Mouse (Mus musculus): ENCODE data around the gene Arid3b. TPM values are rescaled to one million over a fixed set of nuclear protein-coding genes. Genes with fewer than 3 reads are reported as not detected.

Arid3b gene
- polyA plus RNA-seq, 2 experiments: 7.8 to 8.5 TPM

DNA sequence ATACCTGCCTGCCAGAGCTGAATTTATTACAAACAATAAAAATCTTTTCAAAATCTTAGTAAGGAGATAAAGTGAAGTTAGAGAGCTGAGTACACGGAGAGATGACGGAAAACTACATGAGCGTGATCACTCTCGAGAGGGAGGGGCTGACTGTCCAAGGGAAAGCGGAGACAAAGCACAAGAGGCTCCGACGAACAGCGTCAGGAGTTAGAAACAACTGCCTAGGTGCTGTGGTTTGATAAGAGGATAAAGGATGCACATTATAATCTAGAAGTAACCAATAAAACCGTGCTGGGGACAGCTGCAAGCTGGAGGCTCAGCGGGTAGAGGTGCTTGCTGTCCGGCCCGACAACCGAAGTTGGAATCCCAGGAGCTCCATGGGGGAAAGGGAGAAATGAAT, 13.8 kb downstream of the Arid3b start:
- peak overlapping the region; percentile 43 for H3K4me2 ChIP-seq (ENCODE audit: low read depth)
- peak; percentile 70 for ATAC-seq (ENCODE audit: insufficient read depth)
- H3K4me3 ChIP-seq (ENCODE audit: insufficient read depth in 1 of 2, low read depth in 2 of 2, low read length in 2 of 2): no peak overlapping the region; a peak in 1 of 4 replicates

DNA sequence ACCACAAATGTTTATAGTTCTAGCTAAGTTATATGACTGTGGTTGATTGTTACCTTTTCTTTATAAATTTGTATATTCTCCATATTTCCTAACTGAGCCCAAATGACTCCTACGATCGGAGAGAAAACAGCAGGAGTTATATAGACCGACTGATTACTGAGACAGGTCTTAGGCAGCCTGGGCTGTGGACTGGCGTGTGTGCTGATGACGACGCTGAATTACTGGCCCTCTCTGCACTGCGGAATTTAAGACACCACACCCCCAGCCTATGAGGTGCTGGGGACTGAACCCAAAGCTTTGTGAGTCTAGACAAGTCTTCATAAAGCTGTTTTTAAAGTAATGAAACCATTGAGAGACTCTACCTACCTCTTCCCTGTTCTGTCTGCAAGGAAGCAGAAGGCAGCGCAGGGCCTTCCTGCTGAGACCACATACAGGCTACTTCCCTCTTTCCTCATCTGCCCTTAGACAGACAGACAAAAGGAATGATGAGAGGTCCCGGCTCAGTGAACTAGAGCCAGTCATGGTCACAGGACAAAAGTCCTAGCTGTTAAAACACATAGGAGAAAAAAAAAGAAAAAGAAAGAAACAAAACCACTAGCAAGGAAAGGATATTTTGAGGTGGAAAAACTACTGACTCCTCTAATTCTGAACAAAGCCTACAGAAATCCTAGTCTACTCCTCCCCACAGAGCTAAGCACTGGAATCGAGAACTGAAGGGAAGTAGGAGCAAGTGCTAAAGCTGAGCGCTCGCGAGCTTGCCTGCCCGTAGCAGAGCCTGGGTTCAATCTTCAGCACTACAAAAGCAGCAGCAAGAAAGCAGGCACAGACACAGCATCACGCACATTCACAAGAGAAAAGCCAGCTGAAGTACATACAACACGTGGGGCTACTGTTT, 16.2 kb downstream of the Arid3b start:
- H3K36me3 ChIP-seq (replicated peaks; ENCODE audit: control insufficient read depth, insufficient read depth, low read depth): no peaks in the 10 kb centered on the region
- no peaks in the 10 kb centered on the region for H3K27me3 ChIP-seq (ENCODE audit: control insufficient read depth, insufficient read depth, low read length)
- peak; percentile 62; the same call in 1 of the 2 replicates for ATAC-seq (ENCODE audit: insufficient read depth)
- peaks cover 7 to 18% of the 10 kb centered on the region in 2 experiments for H3K4me1 ChIP-seq (replicated peaks; ENCODE audit: control insufficient read depth in 2 of 2, insufficient read depth in 2 of 2, low read length in 1 of 2)
- WGBS (ENCODE audit: insufficient replicate concordance): 23% methylated on average over 16 of the region's 16 CpGs
- H3K4me3 ChIP-seq (ENCODE audit: insufficient read depth in 1 of 2, low read depth in 2 of 2, low read length in 2 of 2): no peak overlapping the region
- no peak overlapping the region for H3K27ac ChIP-seq
- H3K9me3 ChIP-seq (ENCODE audit: control insufficient read depth, low read length): no peaks in the 10 kb centered on the region
- no peak overlapping the region; the same call in 1 of the 2 replicates for H3K9ac ChIP-seq (replicated peaks)
- H3K4me2 ChIP-seq (ENCODE audit: low read depth): peak overlapping the region; percentile 20; the same call in 1 of the 2 replicates
- no peak for TF ChIP-seq CTCF (IDR thresholded peaks at IDR 0.05; ENCODE audit: low read depth)
- TF ChIP-seq EP300 (IDR thresholded peaks at IDR 0.05; ENCODE audit: low read depth): no peak
- no peak for DNase-seq (ENCODE audit: low read depth in 3 of 3, low spot score in 3 of 3)

More for the DNA sequence above, 13.8 kb downstream of the Arid3b start:
- no peak overlapping the region for H3K27ac ChIP-seq
- no peak for TF ChIP-seq EP300 (IDR thresholded peaks at IDR 0.05; ENCODE audit: low read depth)
- TF ChIP-seq CTCF (IDR thresholded peaks at IDR 0.05; ENCODE audit: low read depth): no peak
- no peaks in the 10 kb centered on the region; the same call in 1 of the 2 replicates for H3K36me3 ChIP-seq (replicated peaks; ENCODE audit: control insufficient read depth, insufficient read depth, low read depth)
- 21% methylated on average over 13 of the region's 13 CpGs for WGBS (ENCODE audit: insufficient replicate concordance)
- H3K9me3 ChIP-seq (ENCODE audit: control insufficient read depth, low read length): no peaks in the 10 kb centered on the region
- peaks cover 7 to 23% of the 10 kb centered on the region in 2 experiments for H3K4me1 ChIP-seq (replicated peaks; ENCODE audit: control insufficient read depth in 2 of 2, insufficient read depth in 2 of 2, low read length in 1 of 2)
- H3K27me3 ChIP-seq (ENCODE audit: control insufficient read depth, insufficient read depth, low read length): no peaks in the 10 kb centered on the region
- no peak overlapping the region for H3K9ac ChIP-seq (replicated peaks)
- no peak for DNase-seq (ENCODE audit: low read depth in 3 of 3, low spot score in 3 of 3)

DNA sequence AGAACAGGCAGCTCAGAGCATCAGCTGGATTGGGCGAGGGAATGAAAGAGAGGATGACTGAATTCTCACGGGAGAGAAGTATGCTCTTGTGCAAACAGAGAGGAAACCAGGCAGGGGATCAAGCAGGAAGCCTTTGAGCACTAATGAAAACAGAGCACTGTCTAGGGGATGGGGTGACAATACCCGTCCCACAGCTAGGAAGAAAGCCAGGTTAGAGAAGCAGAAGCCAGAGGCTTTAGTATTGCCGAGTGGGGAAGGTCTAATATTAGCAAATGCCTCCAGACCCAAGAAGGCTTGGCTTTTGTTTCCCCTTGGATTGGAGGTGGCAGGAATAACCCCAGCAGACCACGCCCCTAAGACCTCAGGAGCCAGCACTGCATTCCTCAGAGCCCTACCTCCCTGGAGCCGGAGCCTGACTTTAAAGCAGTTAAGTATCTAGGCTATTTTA, 19.3 kb downstream of the Arid3b start:
- H3K36me3 ChIP-seq (replicated peaks; ENCODE audit: control insufficient read depth, insufficient read depth, low read depth): no peaks in the 10 kb centered on the region
- H3K4me3 ChIP-seq (ENCODE audit: insufficient read depth in 1 of 2, low read depth in 2 of 2, low read length in 2 of 2): no peak overlapping the region
- no peaks in the 10 kb centered on the region for H3K27me3 ChIP-seq (ENCODE audit: control insufficient read depth, insufficient read depth, low read length)
- no peak for ATAC-seq (ENCODE audit: insufficient read depth)
- no peak for DNase-seq (ENCODE audit: low read depth in 3 of 3, low spot score in 3 of 3)
- no peak overlapping the region for H3K9ac ChIP-seq (replicated peaks)
- TF ChIP-seq CTCF (IDR thresholded peaks at IDR 0.05; ENCODE audit: low read depth): no peak
- peaks cover 3 to 18% of the 10 kb centered on the region in 2 experiments; a peak in 3 of 4 replicates for H3K4me1 ChIP-seq (replicated peaks; ENCODE audit: control insufficient read depth in 2 of 2, insufficient read depth in 2 of 2, low read length in 1 of 2)
- H3K27ac ChIP-seq: no peak overlapping the region
- H3K9me3 ChIP-seq (ENCODE audit: control insufficient read depth, low read length): no peaks in the 10 kb centered on the region
- 56% methylated on average over 6 of the region's 6 CpGs for WGBS (ENCODE audit: insufficient replicate concordance)
- no peak overlapping the region for H3K4me2 ChIP-seq (ENCODE audit: low read depth)

DNA sequence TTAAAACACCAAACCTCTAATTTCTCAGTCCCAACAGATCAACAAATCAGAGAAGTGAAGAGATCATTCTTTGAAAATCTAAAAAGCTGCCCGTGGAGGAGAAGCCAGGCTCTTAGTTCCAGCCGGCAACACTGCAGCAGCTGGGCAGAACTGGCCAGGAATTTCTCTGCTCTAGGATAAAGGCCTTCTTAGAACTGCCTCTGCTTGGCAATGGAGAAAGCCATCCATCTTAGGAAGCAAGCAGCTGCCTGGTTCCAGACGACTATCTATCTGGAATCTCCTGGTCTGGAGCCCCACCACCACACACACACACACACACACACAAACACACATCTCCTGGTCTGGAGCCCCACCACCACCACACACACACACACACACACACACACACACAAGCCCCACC, 21.7 kb downstream of the Arid3b start:
- no peak overlapping the region for H3K27ac ChIP-seq

DNA sequence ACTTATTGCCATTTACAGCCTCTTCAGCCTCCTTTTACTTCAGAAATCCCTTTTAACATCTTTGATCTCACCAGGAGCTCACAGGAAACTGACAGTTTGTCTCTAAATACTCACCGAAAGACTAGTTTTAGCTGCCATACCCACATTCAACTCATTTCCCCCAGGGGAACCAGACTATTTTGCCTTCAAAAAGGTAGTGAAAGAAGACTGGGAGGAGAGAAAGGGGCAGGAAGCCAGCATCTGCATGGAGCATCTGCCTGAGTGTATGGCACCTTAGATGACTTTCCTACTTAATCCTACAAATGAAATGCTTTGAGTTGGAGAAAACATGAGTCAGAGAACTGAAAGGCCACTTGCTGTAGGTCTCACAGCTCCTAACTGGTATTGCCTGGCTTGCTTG, 22.6 kb downstream of the Arid3b start:
- TF ChIP-seq CTCF (IDR thresholded peaks at IDR 0.05; ENCODE audit: low read depth): no peak
- TF ChIP-seq EP300 (IDR thresholded peaks at IDR 0.05; ENCODE audit: low read depth): no peak
- Histone ChIP-seq H3K36me3 (replicated peaks; ENCODE audit: control insufficient read depth, insufficient read depth, low read depth) (no peaks in the 10 kb centered on the region; the same call in 1 of the 2 replicates), H3K9me3 (ENCODE audit: control insufficient read depth, low read length) (no peaks in the 10 kb centered on the region), H3K4me2 (ENCODE audit: low read depth) (no peak overlapping the region), H3K27ac (no peak overlapping the region), H3K4me1 (replicated peaks; ENCODE audit: control insufficient read depth in 2 of 2, insufficient read depth in 2 of 2, low read length in 1 of 2) (peaks cover 2 to 17% of the 10 kb centered on the region in 2 experiments; a peak in 3 of 4 replicates), H3K9ac (replicated peaks) (no peak overlapping the region), H3K4me3 (ENCODE audit: insufficient read depth in 1 of 2, low read depth in 2 of 2, low read length in 2 of 2) (no peak overlapping the region), H3K27me3 (ENCODE audit: control insufficient read depth, insufficient read depth, low read length) (no peaks in the 10 kb centered on the region)
- WGBS (ENCODE audit: insufficient replicate concordance): 84% methylated on average over 1 of the region's 1 CpGs
- ATAC-seq (ENCODE audit: insufficient read depth) (no peak), DNase-seq (ENCODE audit: low read depth in 3 of 3, low spot score in 3 of 3) (no peak)

More for the DNA sequence above, 21.7 kb downstream of the Arid3b start:
- H3K4me3 ChIP-seq (ENCODE audit: insufficient read depth in 1 of 2, low read depth in 2 of 2, low read length in 2 of 2): no peak overlapping the region
- ATAC-seq (ENCODE audit: insufficient read depth) (no peak), DNase-seq (ENCODE audit: low read depth in 3 of 3, low spot score in 3 of 3) (no peak)
- H3K4me1 ChIP-seq (replicated peaks; ENCODE audit: control insufficient read depth in 2 of 2, insufficient read depth in 2 of 2, low read length in 1 of 2): peaks cover 2 to 17% of the 10 kb centered on the region in 2 experiments; a peak in 3 of 4 replicates
- H3K4me2 ChIP-seq (ENCODE audit: low read depth): no peak overlapping the region
- H3K36me3 ChIP-seq (replicated peaks; ENCODE audit: control insufficient read depth, insufficient read depth, low read depth): no peaks in the 10 kb centered on the region
- H3K9ac ChIP-seq (replicated peaks): no peak overlapping the region
- no peak for TF ChIP-seq CTCF (IDR thresholded peaks at IDR 0.05; ENCODE audit: low read depth)
- TF ChIP-seq EP300 (IDR thresholded peaks at IDR 0.05; ENCODE audit: low read depth): no peak
- no peaks in the 10 kb centered on the region for H3K9me3 ChIP-seq (ENCODE audit: control insufficient read depth, low read length)
- H3K27me3 ChIP-seq (ENCODE audit: control insufficient read depth, insufficient read depth, low read length): no peaks in the 10 kb centered on the region
- WGBS (ENCODE audit: insufficient replicate concordance): 63% methylated on average over 3 of the region's 3 CpGs

All from liver, embryonic 14.5 days (tissue).